Mouse (Mus musculus) hindbrain, embryonic 12.5 days (tissue): ENCODE measurements around the gene Myo1d. TPM values are rescaled to one million over a fixed set of nuclear protein-coding genes. Genes with fewer than 3 reads are reported as not detected.
A peak's percentile ranks its signal among the peaks of the same experiment; 100 is the strongest.

Source experiments
- ATAC-seq: fragments of 200-750 bp; cut with Nextera tagmentation; 2 replicates; pipeline ENCODE4 v1.8.0; 2017; ENCODE audit warnings: moderate TSS enrichment; ENCODE audit not compliant: low FRiP score
- H3K27ac ChIP-seq: fragments of 300-500 bp; sonication (generic); 2 replicates; pipeline ENCODE4 v1.5.1; 2016; ENCODE audit warnings: mild to moderate bottlenecking
- H3K27me3 ChIP-seq: fragments of 300-500 bp; sonication (generic); 2 replicates; pipeline ENCODE4 v1.6.1; 2016; ENCODE audit warnings: mild to moderate bottlenecking
- H3K36me3 ChIP-seq: fragments of 300-500 bp; sonication (generic); 2 replicates; pipeline ENCODE4 v1.6.1; 2016; ENCODE audit warnings: mild to moderate bottlenecking
- H3K4me1 ChIP-seq: fragments of 300-500 bp; sonication (generic); 2 replicates; pipeline ENCODE4 v1.6.1; 2016
- H3K4me2 ChIP-seq: fragments of 300-500 bp; sonication (generic); replicated peaks from 2 replicates; pipeline ENCODE4 v1.6.1; 2016; ENCODE audit warnings: mild to moderate bottlenecking
- H3K4me3 ChIP-seq: fragments of 300-500 bp; sonication (generic); 2 replicates; pipeline ENCODE4 v1.5.1; 2016; ENCODE audit warnings: mild to moderate bottlenecking
- H3K9ac ChIP-seq: fragments of 300-500 bp; sonication (generic); 2 replicates; pipeline ENCODE4 v1.6.1; 2016; ENCODE audit warnings: mild to moderate bottlenecking, moderate library complexity
- H3K9me3 ChIP-seq: fragments of 300-500 bp; sonication (generic); replicated peaks from 2 replicates; pipeline ENCODE4 v1.6.1; 2016; ENCODE audit warnings: mild to moderate bottlenecking
- WGBS: fragments of 180-500 bp; shearing (Covaris S2); methylation state at CpG from one replicate; pipeline ENCODE4 v1.1.7; 2016; 5-methylcytosine and 5-hydroxymethylcytosine counted together
- polyA plus RNA-seq: library from polyadenylated mRNA; unstranded; fragments of >200 nt; fragmentation: Nextera tagmentation; extraction: Ambion mirVana; gene quantifications from 2 replicates; pipeline ENCODE4 v1.2.1, GENCODE M21; 2016

The Myo1d gene
- polyA plus RNA-seq, 1 experiment from 2014 or later: 4.5 TPM

DNA sequence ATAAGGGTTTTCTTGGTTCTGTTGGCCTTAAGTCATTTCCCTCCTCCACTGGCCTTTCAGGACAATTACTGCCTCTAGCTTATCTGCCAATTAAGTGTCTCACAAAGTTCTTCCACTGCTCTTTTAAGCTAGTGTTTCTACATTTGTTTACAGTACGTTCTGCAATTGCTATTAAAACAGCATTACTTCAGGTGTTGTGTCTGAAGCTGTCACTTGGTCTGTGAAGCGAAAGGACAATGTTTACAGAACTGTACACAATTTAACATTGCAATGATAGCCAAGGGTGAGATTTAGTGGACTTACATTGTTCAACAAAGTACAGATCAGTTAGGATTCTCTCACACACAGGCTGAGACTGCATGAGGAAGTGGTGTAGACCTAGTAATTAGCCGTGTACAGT lies 67.6 kb downstream of the Myo1d start:
- no peak overlapping the region for H3K9ac ChIP-seq
- H3K4me2 ChIP-seq: no peak overlapping the region
- WGBS: 82% methylated on average over 3 of the region's 3 CpGs
- no peaks in the 10 kb centered on the region for H3K27me3 ChIP-seq
- no peak overlapping the region for H3K27ac ChIP-seq
- no peak overlapping the region for H3K4me3 ChIP-seq
- H3K36me3 ChIP-seq: no peaks in the 10 kb centered on the region
- no peaks in the 10 kb centered on the region for H3K9me3 ChIP-seq
- H3K4me1 ChIP-seq: no peaks in the 10 kb centered on the region
- no peak for ATAC-seq

DNA sequence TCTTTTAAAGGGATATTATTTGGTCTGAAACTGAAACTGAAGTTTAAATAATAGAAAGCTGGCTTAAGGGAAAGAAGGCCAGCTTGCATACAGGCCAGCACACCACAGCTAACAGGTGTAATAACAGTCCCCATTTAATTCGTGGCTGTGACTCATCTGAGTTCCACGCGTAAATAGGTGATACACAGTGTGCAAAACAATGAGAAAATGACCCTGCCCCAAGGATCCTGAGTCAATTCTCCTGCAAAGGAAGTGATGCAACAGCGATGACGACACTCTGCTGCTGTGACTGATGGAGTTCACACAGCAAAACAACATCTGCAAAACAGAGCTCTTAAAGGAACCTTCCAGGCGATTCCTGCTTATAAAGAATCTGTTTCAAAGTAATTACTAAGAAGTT lies 68.5 kb downstream of the Myo1d start:
- 76% methylated on average over 6 of the region's 6 CpGs for whole genome bisulfite sequencing
- Histone ChIP-seq H3K27me3 (no peaks in the 10 kb centered on the region), H3K4me1 (no peaks in the 10 kb centered on the region), H3K4me2 (no peak overlapping the region), H3K36me3 (no peaks in the 10 kb centered on the region), H3K9me3 (no peaks in the 10 kb centered on the region), H3K9ac (no peak overlapping the region), H3K4me3 (no peak overlapping the region), H3K27ac (no peak overlapping the region)
- ATAC-seq: no peak

DNA sequence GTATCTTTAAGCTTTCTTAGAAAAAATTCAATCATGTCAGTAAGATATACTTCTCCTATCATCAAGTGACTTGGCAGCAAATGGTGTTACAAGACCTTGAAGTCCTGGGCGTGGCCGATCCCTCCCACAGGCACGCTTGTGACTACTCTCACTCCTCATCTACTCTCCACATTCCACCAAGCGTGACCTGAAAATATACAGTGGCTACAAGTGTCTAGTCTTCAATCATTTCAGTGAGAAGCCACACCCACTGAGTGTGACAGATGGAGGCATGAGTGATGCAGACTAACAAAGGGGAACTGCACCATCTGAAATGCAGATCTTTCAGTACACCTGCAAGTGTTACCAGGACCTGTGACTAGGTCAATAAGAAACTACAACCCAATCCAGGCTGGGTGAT lies 79.2 kb downstream of the Myo1d start:
- no peaks in the 10 kb centered on the region for H3K36me3 ChIP-seq
- H3K4me3 ChIP-seq: no peak overlapping the region
- H3K4me1 ChIP-seq: no peaks in the 10 kb centered on the region
- 78% methylated on average over 4 of the region's 4 CpGs for WGBS
- ATAC-seq: no peak
- no peaks in the 10 kb centered on the region for H3K9me3 ChIP-seq
- no peaks in the 10 kb centered on the region for H3K27me3 ChIP-seq
- no peak overlapping the region for H3K27ac ChIP-seq
- H3K9ac ChIP-seq: no peak overlapping the region
- no peak overlapping the region for H3K4me2 ChIP-seq

DNA sequence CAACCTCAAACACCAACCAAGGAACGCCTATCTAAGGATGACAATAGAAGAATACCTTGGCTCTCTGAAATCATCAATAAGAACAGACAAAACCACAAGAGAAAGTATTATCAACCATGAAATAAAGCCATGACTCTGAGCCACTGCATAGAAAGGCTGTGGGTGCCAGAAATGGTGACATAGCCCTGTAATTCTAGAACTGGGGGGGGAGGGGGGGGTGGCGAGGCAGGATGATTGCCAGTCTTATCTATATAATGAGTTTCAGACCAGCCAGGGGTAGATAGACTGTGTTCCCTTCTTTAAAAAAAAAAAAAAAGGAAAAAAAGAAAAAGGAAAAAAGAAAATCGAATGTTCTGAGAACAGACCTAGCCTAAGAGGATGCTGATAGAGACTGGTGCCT lies 81.1 kb downstream of the Myo1d start:
- Histone ChIP-seq H3K36me3 (no peaks in the 10 kb centered on the region), H3K4me2 (no peak overlapping the region), H3K4me1 (no peaks in the 10 kb centered on the region), H3K27me3 (no peaks in the 10 kb centered on the region), H3K9ac (no peak overlapping the region), H3K27ac (no peak overlapping the region), H3K9me3 (no peaks in the 10 kb centered on the region), H3K4me3 (no peak overlapping the region)
- WGBS: 85% methylated on average over 3 of the region's 3 CpGs
- ATAC-seq: no peak

DNA sequence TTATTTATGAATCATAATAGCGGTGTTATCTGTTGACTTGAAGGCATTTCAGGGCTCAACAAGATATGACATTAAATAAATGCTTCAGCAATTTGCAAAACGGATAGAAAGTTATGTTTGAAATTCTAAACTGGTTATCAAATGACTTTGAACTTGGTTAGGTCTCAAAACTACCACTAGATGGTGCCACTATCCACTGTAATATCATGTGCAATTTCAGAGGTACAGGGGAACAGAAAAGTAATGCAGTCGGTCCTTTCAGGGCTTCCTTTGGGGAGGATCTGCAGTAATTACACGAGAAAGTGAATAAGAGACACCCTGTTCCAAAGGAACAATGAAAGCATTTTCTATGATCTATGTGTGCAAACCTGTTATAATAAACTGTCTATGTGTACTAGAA lies 83.5 kb downstream of the Myo1d start:
- Histone ChIP-seq H3K27me3 (no peaks in the 10 kb centered on the region), H3K4me2 (no peak overlapping the region), H3K27ac (no peak overlapping the region), H3K36me3 (no peaks in the 10 kb centered on the region), H3K4me3 (no peak overlapping the region), H3K9me3 (no peaks in the 10 kb centered on the region), H3K4me1 (no peaks in the 10 kb centered on the region), H3K9ac (no peak overlapping the region)
- 15% methylated on average over 4 of the region's 4 CpGs for WGBS
- no peak for ATAC-seq

DNA sequence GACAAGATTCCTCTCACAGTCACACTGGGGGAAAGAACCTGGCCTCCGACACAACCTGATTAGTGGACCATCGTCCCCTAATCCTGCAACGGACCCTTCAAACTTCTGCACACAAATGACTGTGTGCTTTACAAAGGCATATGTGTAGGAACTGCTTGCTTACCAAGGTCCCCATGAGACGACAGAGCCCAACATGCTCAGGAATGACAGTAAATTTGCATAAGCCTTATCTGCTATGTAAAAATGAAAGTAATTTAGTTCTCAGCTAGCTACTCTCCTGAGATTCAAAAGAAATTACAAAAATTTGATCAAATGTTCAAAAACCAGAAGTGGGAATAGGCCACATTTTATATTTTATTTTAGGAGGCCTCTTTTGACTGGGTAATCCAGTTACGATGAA lies 95.2 kb downstream of the Myo1d start:
- Histone ChIP-seq H3K4me1 (no peaks in the 10 kb centered on the region), H3K36me3 (no peaks in the 10 kb centered on the region), H3K9me3 (no peaks in the 10 kb centered on the region), H3K9ac (no peak overlapping the region), H3K27me3 (no peaks in the 10 kb centered on the region), H3K4me2 (no peak overlapping the region), H3K4me3 (no peak overlapping the region), H3K27ac (no peak overlapping the region)
- ATAC-seq: no peak
- 88% methylated on average over 5 of the region's 5 CpGs for WGBS

DNA sequence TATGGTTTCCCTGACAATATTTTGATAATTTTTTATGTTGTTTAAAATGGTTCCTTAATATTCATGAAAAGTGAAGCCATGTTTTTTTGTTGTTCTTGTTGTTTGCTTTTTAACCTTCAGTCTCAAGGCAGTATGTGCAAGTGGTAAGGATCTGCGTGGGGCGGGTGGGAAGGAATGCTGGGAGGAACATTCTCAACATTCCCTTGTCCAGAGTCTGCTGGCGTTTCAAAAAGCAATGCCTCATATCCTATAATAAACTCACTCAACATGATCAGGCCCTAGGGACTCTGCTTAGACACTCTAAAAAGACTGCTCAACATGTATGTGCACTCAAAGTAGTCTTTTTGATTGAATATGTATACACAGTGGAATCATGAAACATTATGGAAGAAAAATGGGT lies 97.1 kb downstream of the Myo1d start:
- Histone ChIP-seq H3K36me3 (no peaks in the 10 kb centered on the region), H3K4me3 (no peak overlapping the region), H3K27ac (no peak overlapping the region), H3K27me3 (no peaks in the 10 kb centered on the region), H3K4me1 (no peaks in the 10 kb centered on the region), H3K9me3 (no peaks in the 10 kb centered on the region), H3K9ac (no peak overlapping the region), H3K4me2 (no peak overlapping the region)
- ATAC-seq: no peak
- WGBS: 67% methylated on average over 3 of the region's 3 CpGs

DNA sequence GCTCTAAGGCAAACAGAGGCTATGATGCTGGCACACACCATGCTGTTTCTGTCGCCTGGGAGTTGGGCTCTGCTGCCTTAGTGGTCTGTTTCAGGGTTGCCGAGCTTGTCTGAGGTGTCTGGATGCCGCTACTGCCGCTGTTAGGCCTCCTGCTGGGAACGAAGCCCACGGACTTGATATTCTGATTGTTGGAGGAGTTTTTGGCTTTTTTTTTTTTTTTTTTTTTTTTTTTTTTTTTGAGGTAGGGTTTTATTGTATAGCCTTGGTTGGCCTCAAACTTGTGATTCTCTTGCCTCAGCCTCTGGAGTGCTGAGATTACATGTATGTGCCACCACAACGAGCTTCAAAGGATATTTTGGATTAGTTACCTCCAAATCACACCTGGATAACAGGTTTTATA lies 106.8 kb downstream of the Myo1d start:
- Histone ChIP-seq H3K9me3 (no peaks in the 10 kb centered on the region), H3K27ac (no peak overlapping the region), H3K27me3 (no peaks in the 10 kb centered on the region), H3K4me1 (no peaks in the 10 kb centered on the region), H3K36me3 (no peaks in the 10 kb centered on the region), H3K4me2 (no peak overlapping the region), H3K4me3 (no peak overlapping the region), H3K9ac (no peak overlapping the region)
- WGBS: 43% methylated on average over 7 of the region's 7 CpGs
- no peak for ATAC-seq

DNA sequence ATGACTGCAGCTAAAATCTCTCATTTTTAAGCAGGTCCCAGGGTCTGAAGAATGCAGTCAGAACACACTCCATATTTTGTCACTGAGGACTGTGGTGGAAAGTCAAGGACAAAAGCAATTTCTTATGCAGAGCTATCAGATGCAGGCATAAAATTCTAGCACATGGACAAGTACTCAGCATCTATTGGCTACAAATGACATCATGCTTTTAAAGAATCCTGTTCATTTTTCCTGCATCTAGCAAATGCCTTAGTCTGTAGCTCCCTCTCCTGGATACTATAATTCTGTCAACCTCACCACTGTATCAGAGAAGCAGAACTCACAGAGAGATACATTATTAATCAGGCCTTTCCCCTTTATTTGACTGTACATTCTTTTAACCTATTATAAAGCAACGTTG lies 109.4 kb downstream of the Myo1d start:
- Histone ChIP-seq H3K9ac (no peak overlapping the region), H3K4me1 (no peaks in the 10 kb centered on the region), H3K27ac (no peak overlapping the region), H3K36me3 (no peaks in the 10 kb centered on the region), H3K9me3 (no peaks in the 10 kb centered on the region), H3K27me3 (no peaks in the 10 kb centered on the region), H3K4me2 (no peak overlapping the region), H3K4me3 (no peak overlapping the region)
- ATAC-seq: peak; percentile 60
- WGBS: 38% methylated on average over 1 of the region's 1 CpGs

DNA sequence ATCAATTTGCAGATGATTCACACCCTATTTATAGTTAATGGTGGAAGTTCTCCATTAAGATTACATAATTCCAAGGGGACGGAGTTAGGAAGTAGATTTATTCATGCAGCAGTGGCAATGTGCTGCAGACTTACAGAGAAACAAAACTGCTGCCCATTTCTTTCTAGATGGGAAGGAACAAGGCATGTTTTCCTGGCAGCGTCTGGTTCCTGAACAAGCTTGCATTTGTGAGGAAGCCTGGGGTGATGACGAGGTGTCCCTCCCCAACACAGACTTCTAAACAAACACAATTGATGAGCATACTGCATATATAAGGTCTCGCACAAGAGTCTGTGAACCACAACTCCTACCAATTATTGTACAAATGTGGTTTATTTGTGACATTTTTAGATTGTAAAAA lies 109.9 kb downstream of the Myo1d start:
- no peak for ATAC-seq
- Histone ChIP-seq H3K4me2 (no peak overlapping the region), H3K27ac (no peak overlapping the region), H3K4me3 (no peak overlapping the region), H3K27me3 (no peaks in the 10 kb centered on the region), H3K9ac (no peak overlapping the region), H3K36me3 (no peaks in the 10 kb centered on the region), H3K9me3 (no peaks in the 10 kb centered on the region), H3K4me1 (no peaks in the 10 kb centered on the region)
- 75% methylated on average over 4 of the region's 4 CpGs for WGBS

DNA sequence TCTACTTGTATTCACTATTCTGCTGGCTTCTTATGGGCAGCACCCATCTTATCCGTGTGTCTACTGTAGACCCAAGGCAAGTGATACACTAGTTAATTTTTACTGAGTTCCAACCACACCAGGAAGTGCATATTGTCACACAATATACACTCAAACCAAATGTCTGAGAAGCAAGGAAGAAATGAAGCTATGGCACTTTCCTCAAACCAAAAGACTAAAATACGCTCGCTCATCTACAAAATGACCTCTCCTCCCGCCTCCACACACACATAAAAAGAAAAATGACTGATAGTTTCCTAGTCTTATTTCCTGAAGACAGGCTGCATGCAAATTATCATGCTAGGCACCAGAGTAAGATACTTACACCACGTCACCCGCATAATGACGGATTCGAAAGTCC lies 113.6 kb downstream of the Myo1d start:
- ATAC-seq: no peak
- 91% methylated on average over 8 of the region's 8 CpGs for WGBS
- H3K9ac ChIP-seq: no peak overlapping the region
- H3K27me3 ChIP-seq: no peaks in the 10 kb centered on the region
- no peak overlapping the region for H3K27ac ChIP-seq
- H3K36me3 ChIP-seq: no peaks in the 10 kb centered on the region
- H3K4me3 ChIP-seq: no peak overlapping the region
- H3K4me1 ChIP-seq: no peaks in the 10 kb centered on the region
- no peak overlapping the region for H3K4me2 ChIP-seq
- no peaks in the 10 kb centered on the region for H3K9me3 ChIP-seq

DNA sequence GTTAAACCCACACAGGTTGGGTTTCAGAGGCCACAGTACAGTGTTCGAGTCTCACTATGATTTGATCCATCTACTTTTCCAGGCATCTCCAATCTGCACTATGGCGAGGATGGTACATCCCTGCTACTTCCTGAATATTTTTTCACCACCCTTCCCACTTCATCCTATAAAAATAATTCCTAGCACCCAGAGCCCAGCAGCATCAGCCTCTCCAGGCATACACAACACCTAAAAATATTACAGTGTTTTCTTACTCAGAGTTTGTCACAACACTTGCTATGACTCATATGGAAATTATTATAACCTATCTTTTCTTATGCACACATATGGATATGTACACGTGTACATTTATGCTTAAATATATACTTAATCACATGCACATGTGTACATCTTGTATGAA lies 115.6 kb downstream of the Myo1d start:
- no peaks in the 10 kb centered on the region for H3K4me1 ChIP-seq
- H3K9ac ChIP-seq: no peak overlapping the region
- no peak overlapping the region for H3K4me2 ChIP-seq
- 83% methylated on average over 3 of the region's 3 CpGs for WGBS
- H3K27ac ChIP-seq: no peak overlapping the region
- H3K36me3 ChIP-seq: no peaks in the 10 kb centered on the region
- ATAC-seq: no peak
- no peaks in the 10 kb centered on the region for H3K27me3 ChIP-seq
- no peak overlapping the region for H3K4me3 ChIP-seq
- H3K9me3 ChIP-seq: no peaks in the 10 kb centered on the region

DNA sequence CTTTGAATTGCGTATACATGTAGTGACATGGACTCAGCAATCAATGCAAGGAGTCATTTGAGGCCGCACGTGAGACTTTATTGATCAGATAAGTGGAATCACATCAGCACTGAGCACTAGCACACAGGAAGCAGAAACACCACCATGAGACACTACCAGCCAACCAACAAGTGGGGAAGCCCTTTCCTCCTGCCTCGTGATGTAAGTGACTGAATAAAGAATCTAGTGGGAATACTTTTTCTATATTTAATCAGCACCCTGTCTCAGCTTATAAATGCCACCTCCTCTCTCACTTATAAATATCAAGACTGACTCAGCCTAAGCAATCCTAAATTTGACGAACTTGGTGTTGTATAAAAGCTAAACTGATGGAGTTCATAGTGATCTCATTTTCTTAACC lies 134.7 kb downstream of the Myo1d start:
- Histone ChIP-seq H3K4me3 (no peak overlapping the region), H3K36me3 (no peaks in the 10 kb centered on the region), H3K9me3 (no peaks in the 10 kb centered on the region), H3K9ac (no peak overlapping the region), H3K4me2 (no peak overlapping the region), H3K27ac (no peak overlapping the region), H3K4me1 (no peaks in the 10 kb centered on the region), H3K27me3 (no peaks in the 10 kb centered on the region)
- ATAC-seq: no peak
- 89% methylated on average over 5 of the region's 5 CpGs for WGBS
